Mouse (Mus musculus) MEL (cell line): ENCODE results near the gene Smbd1.

ENCODE experiments used
- CHD2 ChIP-seq: IDR thresholded peaks from 2 replicates; pipeline ENCODE4 v1.6.1; 2011; ENCODE audit warnings: low read length, improper control_type of control experiment
- CTCF ChIP-seq, 3 experiments: IDR thresholded peaks in 2 of 3; conservative IDR thresholded peaks in 1 of 3; 2 replicates each; pipeline ENCODE4 v1.5.1; 2011 to 2012; ENCODE audit warnings: low read length in 3 of 3, low read depth in 2 of 3, mild to moderate bottlenecking in 2 of 3, improper control_type of control experiment in 1 of 3, inconsistent platforms in 1 of 3, mixed read lengths in 1 of 3, moderate library complexity in 1 of 3; ENCODE audit not compliant: control insufficient read depth in 1 of 3, insufficient read depth in 1 of 3, poor library complexity in 1 of 3, severe bottlenecking in 1 of 3
- ELF1 ChIP-seq: IDR thresholded peaks from 2 replicates; pipeline ENCODE4 v1.6.1; 2014; ENCODE audit warnings: low read depth, mild to moderate bottlenecking, inconsistent platforms, low read length, improper control_type of control experiment, moderate library complexity
- EP300 ChIP-seq, 2 experiments: IDR thresholded peaks; 2 replicates each; pipeline ENCODE4 v1.6.1; 2011; ENCODE audit warnings: improper control_type of control experiment in 2 of 2, low read length in 2 of 2, low read depth in 1 of 2, mild to moderate bottlenecking in 1 of 2
- MAX ChIP-seq: IDR thresholded peaks from 2 replicates; pipeline ENCODE4 v1.6.1; 2011; ENCODE audit warnings: low read length, improper control_type of control experiment
- POLR2A ChIP-seq, 2 experiments: IDR thresholded peaks; 2 replicates each; pipeline ENCODE4 v1.6.1; 2011 to 2012; ENCODE audit warnings: low read length in 2 of 2, mild to moderate bottlenecking in 2 of 2, control low read depth in 1 of 2, improper control_type of control experiment in 1 of 2, low read depth in 1 of 2, moderate library complexity in 1 of 2; ENCODE audit not compliant: control insufficient read depth in 1 of 2, insufficient read depth in 1 of 2, poor library complexity in 1 of 2
- POLR2AphosphoS2 ChIP-seq: IDR thresholded peaks from 2 replicates; pipeline ENCODE4 v1.6.1; 2011; ENCODE audit warnings: low read length, improper control_type of control experiment
- RCOR1 ChIP-seq: IDR thresholded peaks from 2 replicates; pipeline ENCODE4 v1.6.1; 2012; ENCODE audit warnings: low read depth, mild to moderate bottlenecking, inconsistent platforms, low read length, improper control_type of control experiment
- ZC3H11A ChIP-seq: IDR thresholded peaks from 2 replicates; pipeline ENCODE4 v1.6.1; 2012; ENCODE audit warnings: low read depth, mild to moderate bottlenecking, inconsistent platforms, low read length, improper control_type of control experiment
- ZMIZ1 ChIP-seq: IDR thresholded peaks from 2 replicates; pipeline ENCODE4 v1.6.1; 2012; ENCODE audit warnings: low read depth, mild to moderate bottlenecking, inconsistent platforms, low read length, improper control_type of control experiment, moderate library complexity

GRCm38 (mm10) chr16:32776676-32777075, 33.6 kb downstream of the Smbd1 start:
- TF ChIP-seq CTCF (IDR thresholded peaks at IDR 0.05 in 2 of 3, conservative IDR thresholded peaks at IDR 0.05 in 1 of 3; ENCODE audit: control insufficient read depth in 1 of 3, insufficient read depth in 1 of 3, low read depth in 2 of 3, low read length in 3 of 3, poor library complexity in 1 of 3, severe bottlenecking in 1 of 3), result no peak
- TF ChIP-seq CHD2, result no peak
- no peak for TF ChIP-seq EP300 (IDR thresholded peaks at IDR 0.05; ENCODE audit: low read depth in 1 of 2, low read length in 2 of 2)
- no peak for TF ChIP-seq ZMIZ1
- no peak for TF ChIP-seq ELF1
- no peak for TF ChIP-seq RCOR1
- TF ChIP-seq POLR2AphosphoS2, result no peak
- no peak for TF ChIP-seq MAX
- no peak for TF ChIP-seq POLR2A (IDR thresholded peaks at IDR 0.05; ENCODE audit: control insufficient read depth in 1 of 2, insufficient read depth in 1 of 2, low read depth in 1 of 2, low read length in 2 of 2, poor library complexity in 1 of 2)
- TF ChIP-seq ZC3H11A, result no peak
